Mouse (Mus musculus) midbrain, embryonic 14.5 days (tissue): ENCODE results near the gene Tmem88b. TPM values are rescaled to one million over a fixed set of nuclear protein-coding genes. Genes with fewer than 3 reads are reported as not detected.

Experiments used
- ATAC-seq: fragments of 200-750 bp; cut with Nextera tagmentation; 2 replicates; pipeline ENCODE4 v1.8.0; 2017; ENCODE audit warnings: moderate number of reproducible peaks, moderate library complexity; ENCODE audit not compliant: low FRiP score, low TSS enrichment
- DNase-seq: peaks from one replicate; pipeline ENCODE4 v3.0.0-alpha.2; 2015
- H3K27ac ChIP-seq: fragments of 300-500 bp; sonication (generic); replicated peaks from 2 replicates; pipeline ENCODE4 v1.5.1; 2014; ENCODE audit warnings: mild to moderate bottlenecking, low read depth, low read length, moderate library complexity
- H3K27me3 ChIP-seq: fragments of 300-500 bp; sonication (generic); 2 replicates; pipeline ENCODE4 v1.6.1; 2014; ENCODE audit warnings: low read length, control low read depth, mixed read lengths; ENCODE audit not compliant: control insufficient read depth, insufficient read depth
- H3K36me3 ChIP-seq: fragments of 300-500 bp; sonication (generic); 2 replicates; pipeline ENCODE4 v1.6.1; 2014; ENCODE audit warnings: low read length, control low read depth; ENCODE audit not compliant: control insufficient read depth, insufficient read depth
- H3K4me1 ChIP-seq: fragments of 300-500 bp; sonication (generic); 2 replicates; pipeline ENCODE4 v1.6.1; 2014; ENCODE audit warnings: mild to moderate bottlenecking, antibody characterized with exemption, low read length, control low read depth; ENCODE audit not compliant: control insufficient read depth, insufficient read depth
- H3K4me2 ChIP-seq: fragments of 300-500 bp; sonication (generic); 2 replicates; pipeline ENCODE4 v1.6.1; 2014; ENCODE audit warnings: mild to moderate bottlenecking, low read length, moderate library complexity
- H3K4me3 ChIP-seq: fragments of 300-500 bp; sonication (generic); replicated peaks from 2 replicates; pipeline ENCODE4 v1.5.1; 2014; ENCODE audit warnings: low read depth, low read length
- H3K9ac ChIP-seq: fragments of 300-500 bp; sonication (generic); replicated peaks from 2 replicates; pipeline ENCODE4 v1.6.1; 2014; ENCODE audit warnings: mild to moderate bottlenecking, low read length, moderate library complexity
- H3K9me3 ChIP-seq: fragments of 300-500 bp; sonication (generic); 2 replicates; pipeline ENCODE4 v1.6.1; 2016; ENCODE audit warnings: low read length, control low read depth, mixed read lengths; ENCODE audit not compliant: control insufficient read depth
- WGBS: fragments of 180-500 bp; shearing (Covaris S2); extraction: QIAGEN DNeasy Blood & Tissue Kit; methylation state at CpG from one replicate; pipeline ENCODE4 v1.1.7; 2014; 5-methylcytosine and 5-hydroxymethylcytosine counted together
- polyA plus RNA-seq: library from polyadenylated mRNA; unstranded; fragments of >200 nt; fragmentation: Nextera tagmentation; extraction: Ambion mirVana; gene quantifications from 2 replicates; pipeline ENCODE4 v1.2.1, GENCODE M21; 2014

The Tmem88b gene
- 0.43 and 0.51 TPM in 2 replicates for polyA plus RNA-seq

GRCm38 (mm10) chr4:155785819-155786218 is at the start of gene Tmem88b:
Tmem88b (minus strand) TSS chr4:155785874.
- WGBS: 69% methylated on average over 5 of the region's 5 CpGs
- peak within 1 kb of the TSS; percentile 69 for H3K4me2 ChIP-seq
- ATAC-seq (no peak), DNase-seq (no peak)
- peak within 1 kb of the TSS; percentile 20; the same call in 1 of the 2 replicates for H3K27ac ChIP-seq
- H3K27me3 ChIP-seq: no peaks in the 10 kb centered on the region
- peak within 1 kb of the TSS; percentile 82; the same call in 1 of the 2 replicates for H3K9ac ChIP-seq
- H3K4me1 ChIP-seq: no peaks in the 10 kb centered on the region; the same call in 1 of the 2 replicates
- no peaks in the 10 kb centered on the region for H3K9me3 ChIP-seq
- peak within 1 kb of the TSS; percentile 61 for H3K4me3 ChIP-seq
- H3K36me3 ChIP-seq: no peaks in the 10 kb centered on the region

GRCm38 (mm10) chr4:155833836-155834235 is 48.2 kb upstream of the Tmem88b start:
- no peaks in the 10 kb centered on the region for H3K9me3 ChIP-seq
- 42% methylated on average over 2 of the region's 2 CpGs for WGBS
- H3K36me3 ChIP-seq: peaks cover 6% of the 10 kb centered on the region
- DNase-seq (peak; percentile 86), ATAC-seq (no peak)
- H3K27me3 ChIP-seq: no peaks in the 10 kb centered on the region
- H3K9ac ChIP-seq: 0 out of 2 replicates have a peak overlapping the region, but pooled peaks have one; percentile 12
- peaks cover 9% of the 10 kb centered on the region for H3K4me1 ChIP-seq
- H3K27ac ChIP-seq: peak overlapping the region; percentile 49; the same call in 1 of the 2 replicates
- H3K4me3 ChIP-seq: no peak overlapping the region
- H3K4me2 ChIP-seq: no peak overlapping the region

GRCm38 (mm10) chr4:155833234-155833633 is 47.6 kb upstream of the Tmem88b start:
- H3K9ac ChIP-seq: no peak overlapping the region
- H3K27ac ChIP-seq: no peak overlapping the region
- no peaks in the 10 kb centered on the region for H3K27me3 ChIP-seq
- H3K4me1 ChIP-seq: peaks cover 9% of the 10 kb centered on the region
- ATAC-seq (no peak), DNase-seq (no peak)
- H3K36me3 ChIP-seq: peaks cover 10% of the 10 kb centered on the region
- WGBS: 89% methylated on average over 4 of the region's 4 CpGs
- H3K4me3 ChIP-seq: no peak overlapping the region
- H3K4me2 ChIP-seq: no peak overlapping the region
- H3K9me3 ChIP-seq: no peaks in the 10 kb centered on the region

- no peaks in the 10 kb centered on the region for H3K9me3 ChIP-seq
- peak overlapping the region; percentile 76 for H3K4me3 ChIP-seq
- peak overlapping the region; percentile 99 for H3K4me2 ChIP-seq
- H3K27me3 ChIP-seq: no peaks in the 10 kb centered on the region
- 59% methylated on average over 10 of the region's 10 CpGs for WGBS
- H3K27ac ChIP-seq: no peak overlapping the region
- H3K36me3 ChIP-seq: peaks cover 19% of the 10 kb centered on the region
- peak overlapping the region; percentile 82 for H3K9ac ChIP-seq
- DNase-seq (no peak), ATAC-seq (no peak)
- peaks cover 9% of the 10 kb centered on the region for H3K4me1 ChIP-seq
These were observed 46.6 kb upstream of the Tmem88b start for GRCm38 (mm10) chr4:155832321-155832720.

- peak; percentile 19; the same call in 1 of the 2 replicates for ATAC-seq
- Histone ChIP-seq H3K9me3 (no peaks in the 10 kb centered on the region), H3K36me3 (peaks cover 20% of the 10 kb centered on the region), H3K4me2 (peak overlapping the region; percentile 99), H3K9ac (peak overlapping the region; percentile 82), H3K27me3 (no peaks in the 10 kb centered on the region), H3K4me3 (peak overlapping the region; percentile 76), H3K27ac (peak overlapping the region; percentile 84), H3K4me1 (peaks cover 9% of the 10 kb centered on the region)
- DNase-seq: no peak
- WGBS: 1% methylated on average over 25 of the region's 25 CpGs
These were observed 46.2 kb upstream of the Tmem88b start for GRCm38 (mm10) chr4:155831831-155832230.

GRCm38 (mm10) chr4:155831205-155831766 is 45.6 kb upstream of the Tmem88b start, which contains the start of gene Aurkaip1:
Aurkaip1 (plus strand) TSS chr4:155831272.
- Histone ChIP-seq H3K9me3 (no peaks in the 10 kb centered on the region), H3K27ac (peak within 1 kb of the TSS; percentile 84), H3K4me3 (peak within 1 kb of the TSS; percentile 76), H3K36me3 (peaks cover 25% of the 10 kb centered on the region), H3K4me1 (peaks cover 9% of the 10 kb centered on the region), H3K4me2 (peak within 1 kb of the TSS; percentile 99), H3K27me3 (no peaks in the 10 kb centered on the region), H3K9ac (peak within 1 kb of the TSS; percentile 82)
- WGBS: under 1% methylated on average over 49 of the region's 49 CpGs
- peak; percentile 98 for DNase-seq
- peak; percentile 91 for ATAC-seq

- no peaks in the 10 kb centered on the region for H3K9me3 ChIP-seq
- peaks cover 9% of the 10 kb centered on the region for H3K4me1 ChIP-seq
- DNase-seq (no peak), ATAC-seq (no peak)
- no peak overlapping the region for H3K9ac ChIP-seq
- WGBS: 51% methylated on average over 8 of the region's 8 CpGs
- no peak overlapping the region for H3K27ac ChIP-seq
- H3K4me3 ChIP-seq: peak overlapping the region; percentile 76; the same call in 1 of the 2 replicates
- peaks cover 29% of the 10 kb centered on the region for H3K36me3 ChIP-seq
- H3K4me2 ChIP-seq: peak overlapping the region; percentile 99
- no peaks in the 10 kb centered on the region for H3K27me3 ChIP-seq
These were observed 44.9 kb upstream of the Tmem88b start for GRCm38 (mm10) chr4:155830596-155830995.

GRCm38 (mm10) chr4:155829866-155830265 is 44.2 kb upstream of the Tmem88b start:
- 95% methylated on average over 4 of the region's 4 CpGs for WGBS
- no peak for ATAC-seq

GRCm38 (mm10) chr4:155823443-155823842 is 37.8 kb upstream of the Tmem88b start:
- Histone ChIP-seq H3K4me3 (no peak overlapping the region), H3K4me1 (no peaks in the 10 kb centered on the region), H3K27ac (no peak overlapping the region), H3K4me2 (no peak overlapping the region), H3K36me3 (peaks cover 92% of the 10 kb centered on the region), H3K9me3 (no peaks in the 10 kb centered on the region), H3K9ac (no peak overlapping the region), H3K27me3 (no peaks in the 10 kb centered on the region)
- DNase-seq (no peak), ATAC-seq (no peak)
- WGBS: 97% methylated on average over 16 of the region's 16 CpGs

More at GRCm38 (mm10) chr4:155829866-155830265, 44.2 kb upstream of the Tmem88b start:
- no peak overlapping the region for H3K4me2 ChIP-seq
- no peak overlapping the region for H3K9ac ChIP-seq
- peaks cover 36% of the 10 kb centered on the region for H3K36me3 ChIP-seq
- no peak overlapping the region for H3K27ac ChIP-seq
- H3K4me3 ChIP-seq: no peak overlapping the region
- no peaks in the 10 kb centered on the region for H3K9me3 ChIP-seq
- no peaks in the 10 kb centered on the region for H3K27me3 ChIP-seq
- DNase-seq: no peak
- H3K4me1 ChIP-seq: peaks cover 9% of the 10 kb centered on the region
